Mouse (Mus musculus) embryonic facial prominence, embryonic 14.5 days (tissue): ENCODE measurements around the gene Gm3625. TPM values are rescaled to one million over a fixed set of nuclear protein-coding genes. Genes with fewer than 3 reads are reported as not detected.
A peak's percentile ranks its signal among the peaks of the same experiment; 100 is the strongest.

Experiments used
- ATAC-seq: fragments of 200-750 bp; cut with Nextera tagmentation; 2 replicates; pipeline ENCODE4 v1.8.0; 2017; ENCODE audit warnings: low read depth, moderate number of reproducible peaks, moderate TSS enrichment
- DNase-seq: peaks from one replicate; pipeline ENCODE4 v3.0.0-alpha.2; 2015; ENCODE audit warnings: low spot score
- H3K27ac ChIP-seq: fragments of 300-500 bp; sonication (generic); replicated peaks from 2 replicates; pipeline ENCODE4 v1.5.1; 2014; ENCODE audit warnings: low read depth, mild to moderate bottlenecking, low read length, moderate library complexity
- H3K27me3 ChIP-seq: fragments of 300-500 bp; sonication (generic); replicated peaks from 2 replicates; pipeline ENCODE4 v1.6.1; 2014; ENCODE audit warnings: low read length; ENCODE audit not compliant: control insufficient read depth, insufficient read depth
- H3K36me3 ChIP-seq: fragments of 300-500 bp; sonication (generic); 2 replicates; pipeline ENCODE4 v1.6.1; 2014; ENCODE audit warnings: low read length, mixed read lengths; ENCODE audit not compliant: control insufficient read depth, insufficient read depth
- H3K4me1 ChIP-seq: fragments of 300-500 bp; sonication (generic); 2 replicates; pipeline ENCODE4 v1.6.1; 2014; ENCODE audit warnings: antibody characterized with exemption, low read length; ENCODE audit not compliant: control insufficient read depth, insufficient read depth
- H3K4me2 ChIP-seq: fragments of 300-500 bp; sonication (generic); 2 replicates; pipeline ENCODE4 v1.6.1; 2014; ENCODE audit warnings: low read depth, mild to moderate bottlenecking, low read length, moderate library complexity, mixed read lengths
- H3K4me3 ChIP-seq: fragments of 300-500 bp; sonication (generic); 2 replicates; pipeline ENCODE4 v1.5.1; 2014; ENCODE audit warnings: low read depth, mild to moderate bottlenecking, low read length
- H3K9ac ChIP-seq: fragments of 300-500 bp; sonication (generic); 2 replicates; pipeline ENCODE4 v1.6.1; 2014; ENCODE audit warnings: low read depth, mild to moderate bottlenecking, low read length, moderate library complexity, mixed read lengths
- H3K9me3 ChIP-seq: fragments of 300-500 bp; sonication (generic); 2 replicates; pipeline ENCODE4 v1.6.1; 2016; ENCODE audit warnings: low read length; ENCODE audit not compliant: control insufficient read depth
- WGBS: fragments of 180-500 bp; shearing (Covaris S2); extraction: QIAGEN DNeasy Blood & Tissue Kit; methylation state at CpG from one replicate; pipeline ENCODE4 v1.1.7; 2014; 5-methylcytosine and 5-hydroxymethylcytosine counted together
- polyA plus RNA-seq: library from polyadenylated mRNA; unstranded; fragments of >200 nt; fragmentation: Nextera tagmentation; extraction: Ambion mirVana; gene quantifications from 2 replicates; pipeline ENCODE4 v1.2.1, GENCODE M21; 2014

Gm3625 gene
- polyA plus RNA-seq, 1 experiment from 2014 or later = not detected

DNA sequence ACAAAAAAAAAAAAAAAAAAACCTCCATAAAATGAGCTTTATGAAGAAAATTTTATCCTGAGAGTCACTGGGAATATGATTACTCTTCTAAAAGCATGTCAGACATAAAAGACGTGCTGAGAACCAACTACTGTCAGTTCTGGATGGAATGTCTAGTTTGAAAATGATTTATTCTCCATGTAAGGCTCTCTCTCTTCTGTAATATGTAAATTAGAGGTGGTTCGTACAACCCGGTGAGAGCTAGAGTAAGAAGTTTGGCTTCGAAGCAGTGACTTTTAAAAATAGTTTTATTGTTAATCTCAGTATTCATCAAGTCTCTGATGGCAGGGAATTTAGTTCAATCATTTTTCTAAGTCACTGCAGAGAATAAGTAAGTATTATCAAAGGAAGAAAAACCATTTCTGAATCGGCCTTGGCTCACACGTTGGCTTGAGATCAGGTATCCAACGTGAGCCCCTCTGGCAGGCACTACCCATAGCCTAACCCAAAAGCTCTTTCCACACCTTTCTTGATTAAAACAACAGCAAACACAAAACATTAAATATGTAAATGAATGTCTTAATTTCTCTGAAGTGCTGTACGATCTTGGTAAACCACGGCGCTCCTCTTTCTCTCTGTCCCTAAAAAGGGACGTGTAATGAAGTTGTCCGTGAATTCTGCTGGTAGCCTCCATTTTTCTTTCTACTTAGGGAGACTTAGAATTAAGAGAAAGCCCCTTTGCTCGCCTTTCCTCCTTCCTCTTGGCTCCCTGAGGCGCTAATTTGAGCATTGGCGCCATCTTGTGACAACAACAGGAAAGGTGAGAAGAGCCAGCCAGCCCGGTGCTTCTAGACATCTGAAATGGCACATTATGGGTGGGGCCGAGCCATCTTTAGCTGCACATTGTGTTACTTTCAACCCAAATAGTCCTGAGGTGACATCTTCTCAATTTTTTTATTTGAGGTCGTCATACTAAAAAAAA is 44.4 kb downstream of the Gm3625 start:
- H3K9ac ChIP-seq = 0 out of 2 replicates have a peak overlapping the region, but pooled peaks have one; percentile 15
- peaks cover 18% of the 10 kb centered on the region for H3K4me1 ChIP-seq
- WGBS = 15% methylated on average over 18 of the region's 18 CpGs
- H3K9me3 ChIP-seq = no peaks in the 10 kb centered on the region
- no peaks in the 10 kb centered on the region for H3K27me3 ChIP-seq
- H3K27ac ChIP-seq = 0 out of 2 replicates have a peak overlapping the region, but pooled peaks have one; percentile 33
- peak overlapping the region; percentile 2; the same call in 1 of the 2 replicates for H3K4me3 ChIP-seq
- peak; percentile 64 for ATAC-seq
- no peaks in the 10 kb centered on the region for H3K36me3 ChIP-seq
- DNase-seq = peak; percentile 93
- peak overlapping the region; percentile 52 for H3K4me2 ChIP-seq

DNA sequence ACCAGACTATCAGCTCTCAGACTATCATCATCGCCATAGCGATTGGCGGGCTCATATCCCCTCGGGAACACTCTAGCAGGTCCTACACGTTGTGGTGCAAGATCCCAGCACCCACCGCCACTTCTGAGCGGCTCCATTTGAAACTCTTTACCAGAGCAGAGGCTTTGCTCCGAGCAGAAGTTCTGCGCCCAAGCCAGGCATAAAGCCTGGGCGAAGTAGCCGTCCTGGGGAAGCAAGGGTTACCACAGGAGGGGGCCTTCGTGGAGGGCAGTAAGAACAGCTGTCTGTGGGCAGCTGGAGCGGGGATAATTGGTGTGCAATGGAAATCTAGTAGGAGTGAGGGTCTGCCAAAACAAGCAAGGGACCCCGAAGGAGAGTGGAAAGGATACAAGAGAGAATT is 45.2 kb downstream of the Gm3625 start:
- no peak overlapping the region for H3K4me3 ChIP-seq
- no peaks in the 10 kb centered on the region for H3K27me3 ChIP-seq
- H3K4me2 ChIP-seq = peak overlapping the region; percentile 13; the same call in 1 of the 2 replicates
- peaks cover 18% of the 10 kb centered on the region for H3K4me1 ChIP-seq
- no peaks in the 10 kb centered on the region for H3K9me3 ChIP-seq
- DNase-seq (peak; percentile 79), ATAC-seq (peak; percentile 50)
- no peaks in the 10 kb centered on the region for H3K36me3 ChIP-seq
- WGBS = 48% methylated on average over 14 of the region's 14 CpGs
- no peak overlapping the region for H3K9ac ChIP-seq
- H3K27ac ChIP-seq = peak overlapping the region; percentile 15; the same call in 1 of the 2 replicates

GRCm38 (mm10) chr12:4546491-4546890 is 46.2 kb downstream of the Gm3625 start:
- Histone ChIP-seq H3K4me2 (no peak overlapping the region), H3K36me3 (no peaks in the 10 kb centered on the region), H3K9ac (0 out of 2 replicates have a peak overlapping the region, but pooled peaks have one; percentile 25), H3K4me1 (peaks cover 14% of the 10 kb centered on the region), H3K27ac (peak overlapping the region; percentile 28), H3K9me3 (no peaks in the 10 kb centered on the region), H3K27me3 (no peaks in the 10 kb centered on the region), H3K4me3 (no peak overlapping the region)
- 38% methylated on average over 5 of the region's 5 CpGs for WGBS
- DNase-seq (peak; percentile 86), ATAC-seq (no peak; the same call in 1 of the 2 replicates)

DNA sequence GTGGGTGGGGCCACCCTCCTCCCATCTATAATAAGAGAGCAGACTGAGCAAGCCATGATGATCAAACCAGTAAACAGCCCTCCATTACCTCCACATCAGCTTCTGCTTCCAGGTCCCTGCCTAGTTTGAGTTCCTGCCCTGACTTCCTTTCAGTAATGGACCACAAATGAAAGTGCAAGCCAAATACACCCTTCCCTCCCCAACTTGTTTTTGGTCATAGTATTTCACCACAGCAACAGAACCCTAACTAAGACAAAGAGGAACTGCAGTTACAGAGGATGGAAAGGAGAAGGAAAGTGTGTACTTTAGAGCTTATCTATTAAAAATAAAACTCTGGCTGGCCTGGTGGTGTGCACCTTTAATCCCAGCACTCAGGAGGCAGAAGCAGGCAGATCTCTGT is 47.3 kb downstream of the Gm3625 start:
- Histone ChIP-seq H3K4me1 (peaks cover 12% of the 10 kb centered on the region), H3K9ac (no peak overlapping the region), H3K4me2 (no peak overlapping the region), H3K27ac (no peak overlapping the region), H3K9me3 (no peaks in the 10 kb centered on the region), H3K36me3 (no peaks in the 10 kb centered on the region), H3K4me3 (no peak overlapping the region), H3K27me3 (no peaks in the 10 kb centered on the region)
- ATAC-seq (no peak), DNase-seq (no peak)

GRCm38 (mm10) chr12:4544400-4544919 is 48.3 kb downstream of the Gm3625 start:
- Histone ChIP-seq H3K27ac (no peak overlapping the region), H3K27me3 (no peaks in the 10 kb centered on the region), H3K4me3 (no peak overlapping the region), H3K36me3 (no peaks in the 10 kb centered on the region), H3K4me2 (no peak overlapping the region), H3K9me3 (no peaks in the 10 kb centered on the region), H3K4me1 (peaks cover 12% of the 10 kb centered on the region), H3K9ac (no peak overlapping the region)
- no peak for DNase-seq
- 89% methylated on average over 5 of the region's 5 CpGs for WGBS
- no peak for ATAC-seq

Other genes starting within 250 kb of the Gm3625 start
- 20.7 and 21.0 TPM in 2 replicates for gene Ncoa1, start 115.7 kb downstream of the Gm3625 start, polyA plus RNA-seq
- 43.6 and 44.0 TPM in 2 replicates for gene Itsn2, start 289 bp downstream of the Gm3625 start, polyA plus RNA-seq
- gene Fam228a, start 145.5 kb upstream of the Gm3625 start, polyA plus RNA-seq = 0.25 and 0.56 TPM in 2 replicates
- 5.0 and 5.4 TPM in 2 replicates for gene Pfn4, start 176.1 kb upstream of the Gm3625 start, polyA plus RNA-seq
- 3.2 and 4.9 TPM in 2 replicates for gene Fam228b, start 176.3 kb upstream of the Gm3625 start, polyA plus RNA-seq
- 245 and 248 TPM in 2 replicates for gene Sf3b6, start 224.6 kb upstream of the Gm3625 start, polyA plus RNA-seq
- gene Fkbp1b, start 248.7 kb upstream of the Gm3625 start, polyA plus RNA-seq = 33.4 and 38.0 TPM in 2 replicates